Mouse (Mus musculus): Measurements from ENCODE around the gene Slmap. TPM values are rescaled to one million over a fixed set of nuclear protein-coding genes. Genes with fewer than 3 reads are reported as not detected.
"Not testable (repeated sequence)": the region's sequence is repeated elsewhere in the genome, so short reads cannot be mapped to it uniquely, and the experiment has no call there.

The Slmap gene
- polyA plus RNA-seq, 1 experiment from 2014 or later, result 22.3 TPM

GRCm38 (mm10) chr14:26530350-26530749 lies 4.4 kb downstream of the Slmap start:
- H3K9ac ChIP-seq (replicated peaks; ENCODE audit: low read length), result no peak overlapping the region
- no peak overlapping the region for H3K4me2 ChIP-seq (ENCODE audit: low read depth, low read length)
- H3K27me3 ChIP-seq (ENCODE audit: control insufficient read depth, insufficient read depth, low read length), result no peaks in the 10 kb centered on the region
- no peak for ATAC-seq (replicated peaks; ENCODE audit: insufficient number of reproducible peaks, low FRiP score, low TSS enrichment, low read depth)
- 81% methylated on average over 7 of the region's 7 CpGs for WGBS
- H3K36me3 ChIP-seq (replicated peaks; ENCODE audit: control insufficient read depth, insufficient read depth, low read depth, low read length), result no peaks in the 10 kb centered on the region
- no peak overlapping the region for H3K27ac ChIP-seq (replicated peaks; ENCODE audit: low read depth, low read length)
- DNase-seq (ENCODE audit: low spot score), result no peak
- H3K9me3 ChIP-seq (replicated peaks; ENCODE audit: control insufficient read depth, low read length), result no peaks in the 10 kb centered on the region
- no peaks in the 10 kb centered on the region; the same call in 1 of the 2 replicates for H3K4me1 ChIP-seq (ENCODE audit: control insufficient read depth, insufficient read depth, low read length)
- no peak overlapping the region for H3K4me3 ChIP-seq (ENCODE audit: low read depth, low read length)

GRCm38 (mm10) chr14:26528296-26528695 lies 6.4 kb downstream of the Slmap start:
- Histone ChIP-seq H3K4me3 (ENCODE audit: low read depth, low read length) (no peak overlapping the region), H3K9ac (replicated peaks; ENCODE audit: low read length) (no peak overlapping the region), H3K9me3 (replicated peaks; ENCODE audit: control insufficient read depth, low read length) (no peaks in the 10 kb centered on the region), H3K27me3 (ENCODE audit: control insufficient read depth, insufficient read depth, low read length) (no peaks in the 10 kb centered on the region), H3K36me3 (replicated peaks; ENCODE audit: control insufficient read depth, insufficient read depth, low read depth, low read length) (no peaks in the 10 kb centered on the region), H3K4me1 (ENCODE audit: control insufficient read depth, insufficient read depth, low read length) (no peaks in the 10 kb centered on the region; the same call in 1 of the 2 replicates), H3K27ac (replicated peaks; ENCODE audit: low read depth, low read length) (no peak overlapping the region), H3K4me2 (ENCODE audit: low read depth, low read length) (no peak overlapping the region)
- WGBS, result 85% methylated on average over 2 of the region's 2 CpGs
- no peak for DNase-seq (ENCODE audit: low spot score)
- ATAC-seq (replicated peaks; ENCODE audit: insufficient number of reproducible peaks, low FRiP score, low TSS enrichment, low read depth), result no peak

GRCm38 (mm10) chr14:26525955-26526354 lies 8.8 kb downstream of the Slmap start:
- Histone ChIP-seq H3K4me1 (ENCODE audit: control insufficient read depth, insufficient read depth, low read length) (no peaks in the 10 kb centered on the region; the same call in 1 of the 2 replicates), H3K36me3 (replicated peaks; ENCODE audit: control insufficient read depth, insufficient read depth, low read depth, low read length) (no peaks in the 10 kb centered on the region), H3K4me2 (ENCODE audit: low read depth, low read length) (no peak overlapping the region), H3K9ac (replicated peaks; ENCODE audit: low read length) (no peak overlapping the region), H3K27ac (replicated peaks; ENCODE audit: low read depth, low read length) (no peak overlapping the region), H3K9me3 (replicated peaks; ENCODE audit: control insufficient read depth, low read length) (no peaks in the 10 kb centered on the region), H3K27me3 (ENCODE audit: control insufficient read depth, insufficient read depth, low read length) (no peaks in the 10 kb centered on the region), H3K4me3 (ENCODE audit: low read depth, low read length) (no peak overlapping the region)
- DNase-seq (ENCODE audit: low spot score) (no peak), ATAC-seq (replicated peaks; ENCODE audit: insufficient number of reproducible peaks, low FRiP score, low TSS enrichment, low read depth) (no peak)
- 48% methylated on average over 3 of the region's 3 CpGs for WGBS

- Histone ChIP-seq H3K4me3 (ENCODE audit: low read depth, low read length) (no peak overlapping the region), H3K9me3 (replicated peaks; ENCODE audit: control insufficient read depth, low read length) (no peaks in the 10 kb centered on the region), H3K27ac (replicated peaks; ENCODE audit: low read depth, low read length) (no peak overlapping the region), H3K4me1 (ENCODE audit: control insufficient read depth, insufficient read depth, low read length) (no peaks in the 10 kb centered on the region), H3K36me3 (replicated peaks; ENCODE audit: control insufficient read depth, insufficient read depth, low read depth, low read length) (no peaks in the 10 kb centered on the region), H3K27me3 (ENCODE audit: control insufficient read depth, insufficient read depth, low read length) (no peaks in the 10 kb centered on the region), H3K9ac (replicated peaks; ENCODE audit: low read length) (no peak overlapping the region), H3K4me2 (ENCODE audit: low read depth, low read length) (no peak overlapping the region)
- DNase-seq (ENCODE audit: low spot score) (no peak), ATAC-seq (replicated peaks; ENCODE audit: insufficient number of reproducible peaks, low FRiP score, low TSS enrichment, low read depth) (no peak)
- 75% methylated on average over 2 of the region's 2 CpGs for WGBS
These were observed 11.6 kb downstream of the Slmap start for GRCm38 (mm10) chr14:26523082-26523481.

- Histone ChIP-seq H3K9ac (replicated peaks; ENCODE audit: low read length) (no peak overlapping the region), H3K27me3 (ENCODE audit: control insufficient read depth, insufficient read depth, low read length) (no peaks in the 10 kb centered on the region), H3K36me3 (replicated peaks; ENCODE audit: control insufficient read depth, insufficient read depth, low read depth, low read length) (no peaks in the 10 kb centered on the region), H3K4me1 (ENCODE audit: control insufficient read depth, insufficient read depth, low read length) (no peaks in the 10 kb centered on the region), H3K27ac (replicated peaks; ENCODE audit: low read depth, low read length) (no peak overlapping the region), H3K9me3 (replicated peaks; ENCODE audit: control insufficient read depth, low read length) (no peaks in the 10 kb centered on the region), H3K4me2 (ENCODE audit: low read depth, low read length) (no peak overlapping the region), H3K4me3 (ENCODE audit: low read depth, low read length) (no peak overlapping the region)
- DNase-seq (ENCODE audit: low spot score) (no peak), ATAC-seq (replicated peaks; ENCODE audit: insufficient number of reproducible peaks, low FRiP score, low TSS enrichment, low read depth) (no peak)
- WGBS, result 86% methylated on average over 4 of the region's 4 CpGs
These were observed 14.9 kb downstream of the Slmap start for GRCm38 (mm10) chr14:26519831-26520230.

GRCm38 (mm10) chr14:26517843-26518242 lies 16.9 kb downstream of the Slmap start:
- Histone ChIP-seq H3K4me1 (ENCODE audit: control insufficient read depth, insufficient read depth, low read length) (no peaks in the 10 kb centered on the region), H3K9ac (replicated peaks; ENCODE audit: low read length) (no peak overlapping the region), H3K4me2 (ENCODE audit: low read depth, low read length) (no peak overlapping the region), H3K4me3 (ENCODE audit: low read depth, low read length) (no peak overlapping the region), H3K36me3 (replicated peaks; ENCODE audit: control insufficient read depth, insufficient read depth, low read depth, low read length) (no peaks in the 10 kb centered on the region), H3K9me3 (replicated peaks; ENCODE audit: control insufficient read depth, low read length) (no peaks in the 10 kb centered on the region), H3K27ac (replicated peaks; ENCODE audit: low read depth, low read length) (no peak overlapping the region), H3K27me3 (ENCODE audit: control insufficient read depth, insufficient read depth, low read length) (no peaks in the 10 kb centered on the region)
- whole genome bisulfite sequencing, result 86% methylated on average over 4 of the region's 4 CpGs
- DNase-seq (ENCODE audit: low spot score) (no peak), ATAC-seq (replicated peaks; ENCODE audit: insufficient number of reproducible peaks, low FRiP score, low TSS enrichment, low read depth) (no peak)

GRCm38 (mm10) chr14:26516232-26516631 lies 18.5 kb downstream of the Slmap start:
- 87% methylated on average over 2 of the region's 2 CpGs for WGBS
- not testable (repeated sequence) for H3K27me3 ChIP-seq (ENCODE audit: control insufficient read depth, insufficient read depth, low read length); H3K9ac ChIP-seq (replicated peaks; ENCODE audit: low read length); DNase-seq (ENCODE audit: low spot score); H3K4me2 ChIP-seq (ENCODE audit: low read depth, low read length); H3K4me3 ChIP-seq (ENCODE audit: low read depth, low read length); ATAC-seq (replicated peaks; ENCODE audit: insufficient number of reproducible peaks, low FRiP score, low TSS enrichment, low read depth); H3K4me1 ChIP-seq (ENCODE audit: control insufficient read depth, insufficient read depth, low read length); H3K9me3 ChIP-seq (replicated peaks; ENCODE audit: control insufficient read depth, low read length); H3K36me3 ChIP-seq (replicated peaks; ENCODE audit: control insufficient read depth, insufficient read depth, low read depth, low read length); H3K27ac ChIP-seq (replicated peaks; ENCODE audit: low read depth, low read length)

GRCm38 (mm10) chr14:26515802-26516201 lies 18.9 kb downstream of the Slmap start:
- ATAC-seq (replicated peaks; ENCODE audit: insufficient number of reproducible peaks, low FRiP score, low TSS enrichment, low read depth) (no peak), DNase-seq (ENCODE audit: low spot score) (no peak)
- no peaks in the 10 kb centered on the region for H3K27me3 ChIP-seq (ENCODE audit: control insufficient read depth, insufficient read depth, low read length)
- no peaks in the 10 kb centered on the region for H3K9me3 ChIP-seq (replicated peaks; ENCODE audit: control insufficient read depth, low read length)
- H3K36me3 ChIP-seq (replicated peaks; ENCODE audit: control insufficient read depth, insufficient read depth, low read depth, low read length), result no peaks in the 10 kb centered on the region
- H3K9ac ChIP-seq (replicated peaks; ENCODE audit: low read length), result no peak overlapping the region
- H3K4me2 ChIP-seq (ENCODE audit: low read depth, low read length), result no peak overlapping the region
- 86% methylated on average over 9 of the region's 9 CpGs for WGBS
- H3K27ac ChIP-seq (replicated peaks; ENCODE audit: low read depth, low read length), result no peak overlapping the region
- no peaks in the 10 kb centered on the region for H3K4me1 ChIP-seq (ENCODE audit: control insufficient read depth, insufficient read depth, low read length)
- H3K4me3 ChIP-seq (ENCODE audit: low read depth, low read length), result no peak overlapping the region
